Mouse (Mus musculus) macrophage (primary cell): ENCODE data around the gene Zfp46. TPM values are rescaled to one million over a fixed set of nuclear protein-coding genes. Genes with fewer than 3 reads are reported as not detected.

Experiments
- H3K27ac ChIP-seq: fragments of 350-480 bp; formaldehyde crosslinking; 2 replicates; pipeline ENCODE4 v1.9.0; 2021
- H3K36me3 ChIP-seq: fragments of 350-480 bp; formaldehyde crosslinking; 2 replicates; pipeline ENCODE4 v1.9.0; 2021; ENCODE audit errors: inconsistent target
- H3K4me3 ChIP-seq: fragments of 350-480 bp; formaldehyde crosslinking; 2 replicates; pipeline ENCODE4 v1.9.0; 2021; ENCODE audit errors: inconsistent target
- H3K79me2 ChIP-seq: fragments of 350-480 bp; formaldehyde crosslinking; 2 replicates; pipeline ENCODE4 v1.9.0; 2021; ENCODE audit errors: inconsistent target
- WGBS: methylation state at CpG from one replicate; pipeline ENCODE4 v1.1.7; 2026; ENCODE audit warnings: inconsistent platforms; ENCODE audit not compliant: missing documents; 5-methylcytosine and 5-hydroxymethylcytosine counted together
- polyA plus RNA-seq: library from polyadenylated mRNA; stranded (reverse); fragments of 250-400 nt; gene quantifications from 3 replicates; pipeline ENCODE4 v1.2.4, GENCODE M21; 2018; ENCODE audit warnings: inconsistent platforms
- total RNA-seq, 78 experiments: library from RNA; depleted of rRNA; stranded (reverse); fragments of 250-400 nt; gene quantifications; 1 replicate in 9 of 78; 2 replicates in 24 of 78; 3 replicates in 43 of 78; 4 replicates in 2 of 78; pipeline ENCODE4 v1.2.4; 2018; ENCODE audit warnings: inconsistent platforms in 56 of 78

The Zfp46 gene
- total RNA-seq (2018; cell fraction: chromatin; rRNA removed) = 10 to 100 TPM in 11 of 26 experiments, 1 to 10 TPM in 15; 2.3 to 16.3 (median 9.3) TPM
- 10 to 100 TPM in 17 of 26 experiments, 1 to 10 TPM in 9; 6.4 to 15.7 (median 10.5) TPM for total RNA-seq (2018; cell fraction: cytosol; rRNA removed)
- 10 to 100 TPM in 15 of 26 experiments, 1 to 10 TPM in 11; 5.7 to 20.6 (median 11.9) TPM for total RNA-seq (2018; cell fraction: nucleus; rRNA removed)
- 6.8 to 8.2 TPM (median 7.8 TPM) in 3 replicates for polyA plus RNA-seq

DNA sequence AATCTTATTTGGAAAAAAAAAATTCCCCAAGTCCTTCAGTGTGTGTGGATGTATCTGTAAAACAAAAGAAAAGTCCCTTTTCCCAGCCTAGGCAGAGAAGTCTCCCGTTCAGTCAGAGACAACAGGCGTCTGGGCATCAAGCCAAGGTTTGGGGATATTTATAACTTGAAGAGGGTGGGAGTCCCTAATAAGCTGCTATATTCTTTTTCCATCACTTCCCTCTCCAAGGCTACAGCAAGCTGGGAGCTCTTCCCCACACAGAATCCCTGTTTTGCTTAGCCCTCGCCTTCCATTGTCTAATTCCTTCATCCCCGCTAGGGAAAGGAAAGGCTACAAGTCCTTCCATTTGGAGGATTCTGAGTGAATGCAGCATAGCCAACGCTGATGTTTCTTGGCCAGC lies at the start of gene Zfp46:
TSS of gene Zfp46 (plus strand) at position 229 of the 400 bp plus-strand sequence.
- WGBS = 66% methylated on average over 5 of the region's 5 CpGs
- Histone ChIP-seq H3K36me3 (peaks cover 20% of the 10 kb centered on the region), H3K79me2 (peaks cover 27% of the 10 kb centered on the region), H3K27ac (peak within 1 kb of the TSS; percentile 66), H3K4me3 (peak within 1 kb of the TSS; percentile 95)

GRCm38 (mm10) chr4:136238669-136239068 lies 45.8 kb upstream of the Zfp46 start:
- 26% methylated on average over 13 of the region's 13 CpGs for WGBS
- Histone ChIP-seq H3K79me2 (no peaks in the 10 kb centered on the region), H3K27ac (no peak overlapping the region), H3K4me3 (no peak overlapping the region), H3K36me3 (no peaks in the 10 kb centered on the region)

- Histone ChIP-seq H3K79me2 (no peaks in the 10 kb centered on the region), H3K27ac (no peak overlapping the region), H3K36me3 (no peaks in the 10 kb centered on the region), H3K4me3 (no peak overlapping the region)
- 76% methylated on average over 9 of the region's 9 CpGs for WGBS
Observed at GRCm38 (mm10) chr4:136239111-136239510, 45.4 kb upstream of the Zfp46 start.

DNA sequence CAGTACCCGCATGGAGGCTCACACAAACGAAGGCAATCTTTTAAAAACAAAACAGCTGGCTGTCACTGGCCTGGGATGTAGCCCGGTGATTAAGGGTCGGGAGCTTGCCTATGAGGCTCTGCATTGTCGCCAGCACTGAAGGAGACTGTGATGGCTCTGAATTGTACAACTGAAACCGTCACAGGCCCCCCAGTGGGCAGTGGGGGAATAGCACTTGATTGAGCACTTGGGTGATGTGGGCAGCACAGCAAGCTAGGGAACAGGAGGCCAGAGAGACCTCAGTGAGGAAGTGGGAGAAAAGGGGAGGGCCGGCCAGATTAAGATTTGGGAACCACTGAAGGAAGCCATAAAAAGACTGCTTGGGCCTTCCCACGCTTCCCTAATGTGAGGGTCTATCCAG lies 44.9 kb upstream of the Zfp46 start:
- H3K36me3 ChIP-seq = no peaks in the 10 kb centered on the region
- no peaks in the 10 kb centered on the region for H3K79me2 ChIP-seq
- no peak overlapping the region for H3K27ac ChIP-seq
- H3K4me3 ChIP-seq = no peak overlapping the region
- WGBS = 13% methylated on average over 8 of the region's 8 CpGs

- WGBS = 66% methylated on average over 14 of the region's 14 CpGs
- no peaks in the 10 kb centered on the region for H3K79me2 ChIP-seq
- no peaks in the 10 kb centered on the region for H3K36me3 ChIP-seq
- H3K4me3 ChIP-seq = no peak overlapping the region
- no peak overlapping the region for H3K27ac ChIP-seq
Observed at GRCm38 (mm10) chr4:136240123-136240522, 44.4 kb upstream of the Zfp46 start.

DNA sequence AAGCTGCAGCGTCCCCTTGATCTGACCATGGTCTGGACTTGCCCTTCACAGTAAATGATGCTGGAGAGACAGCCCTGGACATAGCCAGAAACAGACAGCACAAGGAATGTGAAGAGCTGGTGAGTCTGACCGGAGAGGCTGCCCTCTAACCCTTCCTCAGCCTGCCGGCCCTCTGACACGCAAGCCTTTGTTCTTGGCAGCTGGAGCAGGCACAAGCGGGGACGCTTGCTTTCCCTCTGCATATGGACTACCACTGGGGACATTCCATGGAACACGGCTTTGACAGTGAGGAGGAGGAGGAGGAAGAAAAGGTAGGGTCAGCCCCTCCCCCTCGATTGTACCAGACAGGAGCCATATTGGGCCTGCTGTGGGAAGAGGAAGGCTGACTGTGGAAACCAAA lies 43.5 kb upstream of the Zfp46 start:
- Histone ChIP-seq H3K79me2 (no peaks in the 10 kb centered on the region), H3K27ac (no peak overlapping the region), H3K4me3 (no peak overlapping the region), H3K36me3 (no peaks in the 10 kb centered on the region)
- 89% methylated on average over 8 of the region's 8 CpGs for WGBS

DNA sequence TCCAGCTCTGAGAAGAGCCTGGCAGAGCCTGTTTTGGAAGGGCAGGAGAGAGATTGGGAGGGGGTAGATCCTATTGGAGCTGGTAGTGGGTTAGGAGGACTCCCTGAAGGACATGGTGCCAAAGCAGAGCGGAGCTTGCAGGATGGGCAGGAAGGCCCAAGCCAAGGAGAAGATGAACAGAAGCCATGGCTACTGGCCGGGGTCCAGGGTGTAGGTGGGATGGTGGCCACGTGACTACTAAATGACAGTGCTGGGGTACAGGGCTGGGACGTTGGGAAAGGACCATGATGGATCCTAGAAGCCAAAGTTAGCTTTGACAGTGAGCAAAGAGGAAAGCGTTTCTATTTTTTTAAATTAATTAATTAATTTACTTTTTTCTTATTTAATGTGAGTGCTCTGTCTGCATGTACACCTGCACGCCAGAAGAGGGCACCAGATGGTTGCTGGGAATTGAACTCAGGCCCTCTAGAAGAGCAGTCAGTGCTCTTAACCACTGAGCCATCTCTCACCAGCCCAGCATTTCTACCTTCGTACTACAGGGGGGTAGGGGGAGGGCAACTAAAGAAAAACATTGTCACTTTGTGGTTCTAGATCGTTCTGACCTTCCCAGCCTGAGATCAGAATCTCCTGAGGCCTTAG lies 42.3 kb upstream of the Zfp46 start:
- Histone ChIP-seq H3K4me3 (no peak overlapping the region), H3K79me2 (no peaks in the 10 kb centered on the region)
- 47% methylated on average over 8 of the region's 8 CpGs for WGBS

GRCm38 (mm10) chr4:136242728-136243127 lies 41.8 kb upstream of the Zfp46 start:
- Histone ChIP-seq H3K27ac (no peak overlapping the region), H3K4me3 (no peak overlapping the region), H3K79me2 (no peaks in the 10 kb centered on the region), H3K36me3 (no peaks in the 10 kb centered on the region)
- WGBS = 86% methylated on average over 7 of the region's 7 CpGs

More for the DNA sequence above, 42.3 kb upstream of the Zfp46 start:
- no peak overlapping the region for H3K27ac ChIP-seq
- no peaks in the 10 kb centered on the region for H3K36me3 ChIP-seq

- no peak overlapping the region for H3K4me3 ChIP-seq
- H3K36me3 ChIP-seq = no peaks in the 10 kb centered on the region
- H3K27ac ChIP-seq = no peak overlapping the region
- 89% methylated on average over 7 of the region's 7 CpGs for WGBS
- H3K79me2 ChIP-seq = no peaks in the 10 kb centered on the region
Observed at GRCm38 (mm10) chr4:136244208-136244607, 40.3 kb upstream of the Zfp46 start.

GRCm38 (mm10) chr4:136245681-136246080 lies 38.8 kb upstream of the Zfp46 start:
- H3K79me2 ChIP-seq = no peaks in the 10 kb centered on the region
- no peaks in the 10 kb centered on the region for H3K36me3 ChIP-seq
- no peak overlapping the region for H3K27ac ChIP-seq
- 49% methylated on average over 5 of the region's 5 CpGs for WGBS
- H3K4me3 ChIP-seq = no peak overlapping the region

GRCm38 (mm10) chr4:136246568-136246969 lies 37.9 kb upstream of the Zfp46 start:
- Histone ChIP-seq H3K79me2 (no peaks in the 10 kb centered on the region), H3K36me3 (no peaks in the 10 kb centered on the region), H3K4me3 (no peak overlapping the region), H3K27ac (no peak overlapping the region)
- 10% methylated on average over 12 of the region's 12 CpGs for WGBS

DNA sequence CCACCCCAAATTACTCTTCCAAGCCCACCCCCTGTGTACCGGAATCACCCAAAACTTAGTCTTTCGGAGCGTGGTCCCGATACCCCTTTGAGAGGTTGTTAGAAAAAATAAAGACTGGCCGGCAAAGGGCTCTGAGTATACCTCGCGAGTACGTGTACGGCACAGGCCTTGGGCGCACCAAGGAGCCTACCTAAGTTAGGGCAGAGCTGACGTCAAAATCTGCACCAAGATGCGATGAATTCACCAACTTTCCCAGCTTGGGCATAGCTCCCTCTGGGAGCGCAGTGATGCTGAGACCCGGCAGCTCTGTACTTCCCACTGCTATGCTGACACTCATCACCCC lies 37.1 kb upstream of the Zfp46 start:
- Histone ChIP-seq H3K27ac (no peak overlapping the region), H3K4me3 (no peak overlapping the region), H3K79me2 (no peaks in the 10 kb centered on the region), H3K36me3 (no peaks in the 10 kb centered on the region)
- 6% methylated on average over 14 of the region's 14 CpGs for WGBS

- Histone ChIP-seq H3K4me3 (no peak within 1 kb of the TSS), H3K27ac (no peak within 1 kb of the TSS), H3K36me3 (no peaks in the 10 kb centered on the region), H3K79me2 (no peaks in the 10 kb centered on the region)
- WGBS = 4% methylated on average over 28 of the region's 46 CpGs
Observed at GRCm38 (mm10) chr4:136247729-136248463, 36.6 kb upstream of the Zfp46 start, which contains the start of gene Tcea3. Gene Tcea3, plus strand, starts transcription at chr4:136247729.

DNA sequence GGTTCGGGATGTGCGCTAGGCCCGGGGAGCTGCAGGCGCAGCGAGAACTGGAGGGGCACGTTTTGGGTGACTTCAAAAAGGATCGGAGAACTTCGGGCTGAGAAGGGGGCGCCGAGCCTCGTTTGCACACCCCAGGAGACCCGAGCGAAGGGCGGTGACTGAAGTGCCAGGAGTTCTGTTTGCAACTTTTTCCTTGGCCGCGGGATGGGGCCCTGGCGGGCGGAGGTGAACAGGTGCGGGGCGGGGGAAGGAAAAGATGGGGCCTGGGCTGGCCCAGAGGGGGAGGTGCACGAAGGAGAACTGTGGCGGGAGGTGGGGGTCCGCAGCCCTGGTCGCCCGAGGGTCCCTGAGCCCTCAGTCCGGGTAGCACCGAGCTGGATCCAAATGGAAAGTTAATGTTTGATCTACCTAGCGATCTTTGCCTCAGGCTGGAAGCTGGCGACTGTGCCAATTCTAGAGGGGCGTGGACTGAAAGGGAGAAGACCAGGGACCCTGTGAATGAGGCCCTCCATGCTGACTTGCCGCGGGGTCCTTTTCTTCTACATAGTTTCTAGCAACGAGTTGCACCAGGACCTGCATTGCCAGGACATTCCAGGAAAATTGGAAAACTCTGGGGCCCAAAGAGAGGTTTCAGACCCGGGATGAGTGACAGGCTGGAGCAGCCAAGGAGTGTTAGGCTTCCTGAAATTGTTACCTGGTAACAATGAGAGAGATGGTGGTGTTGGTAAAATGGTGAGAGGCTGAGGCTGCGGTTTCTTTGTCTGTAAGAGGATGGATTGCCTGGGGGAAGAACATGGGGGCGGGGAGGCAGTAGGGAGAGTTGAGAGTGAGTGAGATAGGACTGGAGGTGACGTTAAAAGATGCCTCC lies 35.8 kb upstream of the Zfp46 start:
- H3K27ac ChIP-seq = no peak overlapping the region
- H3K4me3 ChIP-seq = no peak overlapping the region
- H3K79me2 ChIP-seq = no peaks in the 10 kb centered on the region
- WGBS = 3% methylated on average over 37 of the region's 37 CpGs
- H3K36me3 ChIP-seq = no peaks in the 10 kb centered on the region
